Mouse (Mus musculus) testis, postnatal 14 days (tissue): ENCODE results near the gene Adgrg3.
A peak's percentile ranks its signal among the peaks of the same experiment; 100 is the strongest.

Experiments used
- DNase-seq: peaks from one replicate; pipeline ENCODE4 v3.0.0; 2021; ENCODE audit warnings: low spot score

Adgrg3 gene

GRCm38 (mm10) chr8:95017451-95017850 is at the start of gene Adgrg3:
Gene Adgrg3, plus strand, starts transcription at chr8:95017692.
- no peak for DNase-seq

- no peak for DNase-seq
Observed at GRCm38 (mm10) chr8:94973270-94973669, 44.2 kb upstream of the Adgrg3 start.

GRCm38 (mm10) chr8:94973786-94974185 is 43.7 kb upstream of the Adgrg3 start:
- DNase-seq: no peak

- no peak for DNase-seq
Observed at GRCm38 (mm10) chr8:94974467-94975165, 42.9 kb upstream of the Adgrg3 start, which contains the start of gene Adgrg1. Gene Adgrg1, plus strand, starts transcription at chr8:94974751.

- no peak for DNase-seq
Observed at GRCm38 (mm10) chr8:94976651-94977417, 40.7 kb upstream of the Adgrg3 start.

- DNase-seq: no peak
Observed at GRCm38 (mm10) chr8:94978131-94978530, 39.4 kb upstream of the Adgrg3 start.

GRCm38 (mm10) chr8:94978593-94979319 is 38.7 kb upstream of the Adgrg3 start:
- no peak for DNase-seq

- DNase-seq: no peak
Observed at GRCm38 (mm10) chr8:94980176-94980575, 37.3 kb upstream of the Adgrg3 start.

GRCm38 (mm10) chr8:94980976-94981375 is 36.5 kb upstream of the Adgrg3 start:
- no peak for DNase-seq

GRCm38 (mm10) chr8:94981848-94982247 is 35.6 kb upstream of the Adgrg3 start:
- no peak for DNase-seq

GRCm38 (mm10) chr8:94983146-94983545 is 34.3 kb upstream of the Adgrg3 start:
- DNase-seq: no peak

GRCm38 (mm10) chr8:94983881-94984516 is 33.5 kb upstream of the Adgrg3 start:
- peak; percentile 63 for DNase-seq

- DNase-seq: peak; percentile 56
Observed at GRCm38 (mm10) chr8:94985023-94985422, 32.5 kb upstream of the Adgrg3 start.

GRCm38 (mm10) chr8:94986676-94987075 is 30.8 kb upstream of the Adgrg3 start:
- DNase-seq: peak; percentile 53

- DNase-seq: peak; percentile 83
Observed at GRCm38 (mm10) chr8:94987553-94987952, 29.9 kb upstream of the Adgrg3 start.

GRCm38 (mm10) chr8:94988619-94989018 is 28.9 kb upstream of the Adgrg3 start:
- DNase-seq: no peak

GRCm38 (mm10) chr8:94989711-94990110 is 27.8 kb upstream of the Adgrg3 start:
- DNase-seq: no peak

- no peak for DNase-seq
Observed at GRCm38 (mm10) chr8:94990598-94991453, 26.7 kb upstream of the Adgrg3 start.

GRCm38 (mm10) chr8:94991454-94991994 is 26.0 kb upstream of the Adgrg3 start:
- no peak for DNase-seq

GRCm38 (mm10) chr8:94992010-94992409 is 25.5 kb upstream of the Adgrg3 start:
- no peak for DNase-seq

GRCm38 (mm10) chr8:94992534-94992933 is 25.0 kb upstream of the Adgrg3 start:
- DNase-seq: peak; percentile 35
